Mouse (Mus musculus): ENCODE measurements around the gene Sema3b. TPM values are rescaled to one million over a fixed set of nuclear protein-coding genes. Genes with fewer than 3 reads are reported as not detected.
A peak's percentile ranks its signal among the peaks of the same experiment; 100 is the strongest.

Gene Sema3b
- total RNA-seq, 2 experiments from 2014 or later: 18.5 to 22.0 TPM

- DNase-seq: peak; percentile 63 to 66
- intact Hi-C loops (cut with DNase I): no loop called here
Observed at GRCm38 (mm10) chr9:107618778-107619545, 9.9 kb upstream of the Sema3b start.

GRCm38 (mm10) chr9:107618098-107618497, 9.1 kb upstream of the Sema3b start:
- intact Hi-C loops (cut with DNase I): no loop called here
- no peak for DNase-seq

GRCm38 (mm10) chr9:107617461-107617860, 8.4 kb upstream of the Sema3b start:
- no peak for DNase-seq
- intact Hi-C loops (cut with DNase I): no loop called here

DNA sequence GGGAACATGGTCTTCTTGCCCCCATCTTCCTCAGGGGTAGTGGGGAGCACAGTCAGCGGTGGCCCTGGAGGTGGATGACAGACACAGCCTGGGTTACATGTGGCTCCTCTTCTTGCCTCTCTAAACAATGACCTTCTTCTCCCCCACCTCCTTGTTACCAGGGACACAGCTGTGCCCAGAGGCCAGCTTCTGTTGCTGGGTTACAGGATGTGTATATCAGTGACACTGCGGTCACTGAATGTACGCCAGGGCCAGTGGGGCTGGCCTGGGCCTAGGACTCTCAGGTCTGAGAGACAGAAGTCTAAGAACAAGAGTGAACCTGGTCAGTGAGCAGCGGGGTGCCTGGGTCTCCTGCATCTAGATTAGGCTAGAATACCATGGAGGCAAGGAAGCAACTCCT, 6.0 kb upstream of the Sema3b start:
- DNase-seq: no peak
- intact Hi-C loops (cut with DNase I): no loop called here

DNA sequence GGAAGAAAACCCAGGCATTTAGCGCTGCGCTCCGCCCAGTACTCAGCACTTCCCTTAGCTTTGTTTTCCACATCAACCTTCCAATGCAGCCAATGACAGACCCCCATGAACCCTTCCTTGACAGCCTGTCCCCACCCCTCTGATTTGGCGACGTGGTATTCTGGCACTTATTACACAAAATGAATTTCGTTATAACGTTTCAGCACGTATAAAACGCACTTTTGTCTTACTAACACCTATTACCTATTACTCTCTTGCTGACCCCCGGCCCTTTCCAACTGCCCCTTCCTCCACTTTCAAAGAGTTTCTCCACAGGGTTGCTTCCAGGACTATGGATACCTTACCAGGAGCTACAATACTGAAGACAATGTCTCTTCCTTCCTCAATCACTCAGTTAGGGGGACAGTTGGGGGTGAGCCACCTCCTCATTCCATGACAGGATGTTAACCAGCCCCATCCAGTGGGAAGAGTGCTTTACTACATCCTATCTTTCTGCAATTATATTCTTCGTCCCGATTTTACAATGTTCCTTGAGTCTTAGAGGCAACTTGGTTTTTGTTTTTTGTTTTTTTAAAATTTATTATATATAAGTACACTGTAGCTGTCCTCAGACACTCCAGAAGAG, 4.0 kb upstream of the Sema3b start:
- DNase-seq: no peak
- intact Hi-C loops (cut with DNase I): loop anchor here (2.0 kb wide), 1 partner anchor 20 kb away; no protein-coding TSS in a partner anchor

DNA sequence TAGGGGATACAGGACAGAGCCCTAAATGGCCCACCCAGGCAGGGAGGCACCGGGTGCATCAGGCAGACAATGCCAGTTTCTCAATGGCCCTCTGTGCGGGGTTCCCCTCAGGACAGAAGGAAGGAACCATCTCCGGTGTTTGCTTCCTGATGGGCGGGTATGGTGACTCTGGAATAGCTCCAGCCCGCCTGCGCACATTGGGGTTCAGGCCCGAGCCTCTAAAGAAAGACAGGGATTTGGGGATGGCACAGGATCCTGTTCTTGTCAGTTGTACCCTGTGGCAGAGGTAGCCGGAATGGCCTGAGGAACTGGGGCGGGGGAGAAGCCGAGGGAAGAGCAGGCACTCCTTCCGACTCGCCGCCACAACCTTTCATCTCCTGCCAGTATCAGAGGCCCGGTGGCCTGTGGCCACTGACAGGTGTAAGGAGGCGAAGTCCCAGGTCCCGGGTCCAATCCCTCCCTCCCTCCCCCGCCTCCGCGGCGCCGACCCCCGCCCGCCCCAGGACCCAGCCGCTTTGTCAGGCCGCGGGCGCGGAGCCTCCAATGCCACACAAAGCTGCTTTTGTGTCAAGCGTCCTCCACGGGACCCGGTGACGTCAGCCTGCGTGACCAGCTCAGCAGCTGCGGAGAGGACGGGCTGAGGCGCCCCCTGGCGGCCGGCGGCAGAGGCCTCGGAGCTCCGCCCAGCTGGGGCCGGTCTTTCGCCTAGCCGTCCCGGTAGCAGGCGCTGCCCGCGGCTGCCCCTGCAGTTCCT, 3.3 kb upstream of the Sema3b start:
- intact Hi-C loops (cut with DNase I): loop anchor here (2.0 kb wide), 1 partner anchor 20 kb away; no protein-coding TSS in a partner anchor
- DNase-seq: peak; percentile 99 to 100

- DNase-seq: peak in 1 of 2 experiments; percentile 58
- intact Hi-C loops (cut with DNase I): loop anchor here (2.0 kb wide), 1 partner anchor 21 kb away; no protein-coding TSS in a partner anchor
Observed at GRCm38 (mm10) chr9:107611456-107612190, 2.6 kb upstream of the Sema3b start.

DNA sequence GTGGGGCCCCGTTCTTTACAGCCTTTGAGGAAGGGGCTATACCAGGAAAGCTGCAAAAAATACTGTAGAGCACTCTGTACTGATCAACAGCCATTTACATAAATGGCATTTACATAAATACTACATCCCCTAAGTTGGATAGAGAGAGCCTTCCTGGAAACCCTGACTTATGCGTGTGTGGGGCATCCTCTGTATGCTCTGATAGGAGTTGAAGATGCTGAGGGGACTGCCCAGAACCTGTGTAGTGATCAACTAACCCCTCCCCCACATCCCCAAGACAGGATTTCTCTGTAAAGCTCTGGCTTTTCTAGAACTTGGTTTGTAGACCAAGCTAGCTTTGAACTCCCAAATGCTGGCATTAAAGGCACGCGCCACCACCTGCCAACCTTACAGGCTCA, 403 bp upstream of the Sema3b start:
- intact Hi-C loops (cut with DNase I): no loop called here
- DNase-seq: no peak

GRCm38 (mm10) chr9:107607653-107608245, 1.3 kb downstream of the Sema3b start:
- no peak for DNase-seq
- intact Hi-C loops (cut with DNase I): no loop called here

DNA sequence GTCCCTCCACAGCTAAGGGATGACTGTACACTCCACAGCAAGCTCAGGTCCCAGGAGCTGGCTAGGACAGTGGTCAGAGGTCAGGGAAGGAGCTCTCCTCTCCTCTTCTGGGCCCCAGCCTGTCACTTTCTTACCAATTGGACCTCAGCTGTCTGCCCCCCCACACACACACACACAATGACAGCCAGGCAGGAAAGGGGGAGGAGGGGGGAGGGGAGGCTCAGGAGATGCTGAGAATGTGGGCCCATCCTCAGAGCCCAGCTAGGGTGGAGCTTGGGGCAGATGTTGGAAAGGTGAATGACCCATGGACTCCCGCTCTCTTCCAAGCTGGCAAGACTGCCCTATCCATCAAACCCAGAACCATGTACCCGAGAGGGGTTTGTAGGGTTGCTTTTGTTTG, 2.0 kb downstream of the Sema3b start:
- intact Hi-C loops (cut with DNase I): no loop called here
- no peak for DNase-seq

DNA sequence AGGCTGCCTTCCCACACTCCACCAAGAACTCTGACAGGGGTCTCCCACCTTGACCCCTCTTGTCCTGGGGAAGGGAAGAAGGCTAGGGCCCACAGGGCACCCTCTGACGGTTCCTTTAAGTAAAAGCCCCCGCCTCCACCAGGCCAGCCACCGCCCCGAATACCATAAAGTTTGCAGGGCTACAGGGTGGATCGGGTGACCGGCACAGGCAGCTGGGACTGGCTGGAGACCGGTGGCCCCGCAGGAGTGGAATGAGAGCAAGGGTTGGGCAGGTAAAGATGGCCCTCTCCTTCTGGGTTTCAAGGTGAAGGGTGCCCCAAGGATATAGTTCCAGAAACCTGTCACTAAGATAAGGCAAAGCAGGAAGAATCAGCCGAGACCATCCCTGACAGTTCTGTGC, 2.4 kb downstream of the Sema3b start:
- DNase-seq: no peak
- intact Hi-C loops (cut with DNase I): no loop called here

- no peak for DNase-seq
- intact Hi-C loops (cut with DNase I): no loop called here
Observed at GRCm38 (mm10) chr9:107605041-107605661, 3.9 kb downstream of the Sema3b start.

GRCm38 (mm10) chr9:107603251-107603650, 5.8 kb downstream of the Sema3b start:
- intact Hi-C loops (cut with DNase I): loop anchor here (1.0 to 5.0 kb wide), 2 partner anchors 72 to 134 kb away; no protein-coding TSS in a partner anchor
- DNase-seq: no peak

DNA sequence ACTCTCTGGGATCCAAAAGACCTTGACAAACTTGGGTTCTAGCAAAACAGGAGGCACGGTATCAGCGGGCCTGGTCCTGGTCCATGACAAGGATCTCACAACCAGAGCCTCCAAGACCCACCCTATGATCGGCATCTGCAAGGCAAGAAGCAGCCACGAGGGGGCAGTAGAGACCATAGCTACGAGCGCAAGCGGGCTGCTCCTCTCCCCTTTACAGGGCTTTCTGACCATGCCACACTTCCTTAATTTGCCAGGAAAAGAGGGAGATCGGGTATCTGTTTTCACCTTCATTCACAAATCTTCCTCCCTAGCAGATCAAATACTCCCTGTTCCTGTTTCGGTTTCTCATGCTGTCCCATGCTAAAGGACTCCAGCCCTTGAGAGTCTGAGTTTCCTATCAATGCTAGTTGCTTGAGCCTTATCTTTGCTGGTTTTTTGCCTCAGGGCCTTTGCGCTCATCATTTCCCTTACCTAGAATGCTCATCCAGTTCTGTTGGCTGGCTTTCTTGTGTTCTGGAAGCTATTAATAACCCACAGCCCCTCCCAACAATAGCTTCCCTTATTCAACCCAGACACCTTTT, 6.9 kb downstream of the Sema3b start:
- DNase-seq: peak; percentile 95 to 98
- intact Hi-C loops (cut with DNase I): loop anchor here (1.0 to 5.0 kb wide), 2 partner anchors 42 to 135 kb away; no protein-coding TSS in a partner anchor

- DNase-seq: no peak
- intact Hi-C loops (cut with DNase I): loop anchor here (5.0 kb wide), 1 partner anchor 136 kb away; no protein-coding TSS in a partner anchor
Observed at GRCm38 (mm10) chr9:107601275-107601674, 7.8 kb downstream of the Sema3b start.

- DNase-seq: no peak
- intact Hi-C loops (cut with DNase I): loop anchor here (5.0 kb wide), 1 partner anchor 137 kb away; no protein-coding TSS in a partner anchor
Observed at GRCm38 (mm10) chr9:107600745-107601144, 8.3 kb downstream of the Sema3b start.

GRCm38 (mm10) chr9:107599842-107600241, 9.2 kb downstream of the Sema3b start:
- DNase-seq: no peak
- intact Hi-C loops (cut with DNase I): loop anchor here (5.0 kb wide), 1 partner anchor 137 kb away; no protein-coding TSS in a partner anchor

- no peak for DNase-seq
- intact Hi-C loops (cut with DNase I): no loop called here
Observed at GRCm38 (mm10) chr9:107599433-107599832, 9.6 kb downstream of the Sema3b start.

DNA sequence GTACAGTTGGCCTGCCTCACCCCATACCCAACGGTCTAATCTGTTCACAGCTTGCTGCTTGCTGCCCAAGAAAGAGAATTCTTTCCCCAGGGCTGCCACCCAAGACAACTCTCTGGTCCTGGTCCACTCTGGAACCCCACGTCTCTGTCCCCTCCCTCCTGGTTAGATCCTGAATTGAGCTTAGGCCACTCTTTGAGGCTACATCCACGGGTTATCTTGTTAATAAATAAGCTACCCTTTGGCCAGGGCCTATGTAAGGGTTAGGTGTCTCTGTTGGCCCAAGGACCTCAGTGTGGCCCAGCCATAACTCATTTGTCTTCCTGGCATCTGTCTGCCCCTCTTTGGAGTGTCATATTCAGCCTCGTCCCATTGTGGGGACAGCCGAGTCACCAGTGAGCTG, 10.6 kb downstream of the Sema3b start:
- DNase-seq: no peak
- intact Hi-C loops (cut with DNase I): no loop called here

Measured in heart, postnatal 36 days (tissue).